Mouse (Mus musculus) liver, postnatal 0 days (tissue): ENCODE data around the gene Dtd1.

ENCODE experiments used
- CTCF ChIP-seq: sonication (generic); IDR thresholded peaks from 2 replicates; pipeline ENCODE4 v1.5.1; 2016; ENCODE audit warnings: antibody characterized with exemption, low read depth
- EP300 ChIP-seq: IDR thresholded peaks from 2 replicates; pipeline ENCODE4 v1.6.1; 2016; ENCODE audit warnings: antibody characterized with exemption, low read depth, mild to moderate bottlenecking

- no peak for TF ChIP-seq CTCF
- no peak for TF ChIP-seq EP300
Measured at GRCm38 (mm10) chr2:144783831-144784230, 184.1 kb downstream of the Dtd1 start.
